Mouse (Mus musculus) retina, postnatal 7 days (tissue): ENCODE results near the gene Mapk13.
"Not testable (repeated sequence)": the region's sequence is repeated elsewhere in the genome, so short reads cannot be mapped to it uniquely, and the experiment has no call there.

Experiments used
- DNase-seq: peaks from one replicate; pipeline ENCODE4 v3.0.0-alpha.2; 2012; ENCODE audit warnings: low read depth, low spot score

Gene Mapk13

GRCm38 (mm10) chr17:28814529-28815097 is 45.5 kb downstream of the Mapk13 start:
- DNase-seq: no peak

GRCm38 (mm10) chr17:28815384-28816004 is 46.4 kb downstream of the Mapk13 start:
- no peak for DNase-seq

DNA sequence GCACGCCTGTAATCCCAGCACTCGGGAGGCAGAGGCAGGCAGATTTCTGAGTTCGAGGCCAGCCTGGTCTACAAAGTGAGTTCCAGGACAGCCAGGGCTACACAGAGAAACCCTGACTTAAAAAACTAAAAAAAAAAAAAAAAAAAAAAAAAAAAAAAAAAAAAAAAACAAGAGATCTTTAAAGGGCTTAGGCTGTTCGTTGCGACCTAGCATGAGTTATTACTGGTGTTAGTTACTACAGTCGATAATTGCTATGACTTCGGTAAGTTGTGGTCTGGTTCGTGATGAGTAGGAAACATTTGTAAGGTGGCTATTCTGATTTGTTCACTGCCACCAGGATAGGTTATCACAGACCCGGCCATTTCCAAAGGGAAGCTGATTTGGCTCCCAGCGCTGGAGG is 47.2 kb downstream of the Mapk13 start:
- DNase-seq: not testable (repeated sequence)

- DNase-seq: no peak
Measured at GRCm38 (mm10) chr17:28816875-28817811, 48.0 kb downstream of the Mapk13 start.

GRCm38 (mm10) chr17:28820189-28820588 is 51.1 kb downstream of the Mapk13 start:
- no peak for DNase-seq

- no peak for DNase-seq
Measured at GRCm38 (mm10) chr17:28823004-28823745, 54.1 kb downstream of the Mapk13 start.

- DNase-seq: no peak
Measured at GRCm38 (mm10) chr17:28823749-28824148, 54.7 kb downstream of the Mapk13 start.

DNA sequence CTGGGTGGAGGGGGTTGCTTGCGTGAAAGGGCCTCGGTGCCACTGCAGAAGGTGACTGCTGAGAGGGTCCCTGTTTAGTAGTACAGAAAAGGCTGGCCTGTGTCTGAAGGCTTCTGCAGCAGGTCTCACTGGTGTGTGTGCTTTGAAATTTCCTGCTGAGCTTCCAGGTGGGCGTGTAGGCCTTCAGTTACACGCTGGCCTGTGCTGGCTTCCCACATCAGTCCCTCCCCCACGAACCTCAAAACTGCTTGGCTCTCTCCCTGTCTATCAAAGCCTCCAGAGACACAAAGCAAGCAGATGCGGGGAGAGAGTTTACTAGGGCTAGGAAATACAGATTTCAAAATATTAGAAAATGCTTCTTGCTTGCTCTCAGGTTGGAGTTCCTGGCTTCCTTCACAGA is 55.8 kb downstream of the Mapk13 start:
- DNase-seq: no peak

GRCm38 (mm10) chr17:28825359-28826041 is 56.4 kb downstream of the Mapk13 start:
- no peak for DNase-seq

- no peak for DNase-seq
Measured at GRCm38 (mm10) chr17:28827665-28828231, 58.7 kb downstream of the Mapk13 start.

- no peak for DNase-seq
Measured at GRCm38 (mm10) chr17:28829120-28829519, 60.0 kb downstream of the Mapk13 start.
